In genomic region chr6:43296798-43297507, GRCm38 (mm10) we compare ENCODE assay signal across 10 mouse cellular contexts. TPM values are rescaled to one million over a fixed set of nuclear protein-coding genes. Genes with fewer than 3 reads are reported as not detected.
A peak's percentile ranks its signal among the peaks of the same experiment; 100 is the strongest.
DNase-seq lines count a peak whose midpoint lies in the region; ATAC-seq and TF ChIP-seq lines count a peak whose summit lies in the region.
"Had no signal": no experiment of that assay in that cellular context is flagged by ENCODE, and none has a peak within 500 bp of the region (broad histone marks: within the 10 kb centered on the region; RNA-seq: fewer than 3 reads in every experiment).

No protein-coding gene starts in this region.

- H3K4me3 ChIP-seq in MEL (ENCODE audit: control insufficient read depth in 1 of 2, insufficient read depth in 1 of 2, low read depth in 2 of 2, low read length in 2 of 2), result no peak overlapping the region
- no peak overlapping the region for H3K4me3 ChIP-seq in hindbrain, postnatal 0 days (ENCODE audit: low read length)
- no peak overlapping the region for H3K4me3 ChIP-seq in midbrain, embryonic 14.5 days (replicated peaks; ENCODE audit: low read depth, low read length)

- no peak overlapping the region for H3K27ac ChIP-seq in MEL (ENCODE audit: control insufficient read depth, low read depth, low read length)
- H3K27ac ChIP-seq in hindbrain, postnatal 0 days, result no peak overlapping the region
- H3K27ac ChIP-seq in midbrain, embryonic 14.5 days (replicated peaks; ENCODE audit: low read depth, low read length), result no peak overlapping the region

- 29% methylated on average over 7 of the region's 7 CpGs for WGBS in hindbrain, postnatal 0 days
- whole genome bisulfite sequencing in midbrain, embryonic 14.5 days, result 40% methylated on average over 7 of the region's 7 CpGs

- H3K79me2 ChIP-seq in MEL (ENCODE audit: control insufficient read depth, insufficient read depth, low read length, poor library complexity), result no peaks in the 10 kb centered on the region

- no peaks in the 10 kb centered on the region for H3K36me3 ChIP-seq in MEL (ENCODE audit: control insufficient read depth in 1 of 2, insufficient read depth in 2 of 2, low read length in 2 of 2)
- H3K36me3 ChIP-seq in hindbrain, postnatal 0 days (ENCODE audit: insufficient read depth, low read length), result no peaks in the 10 kb centered on the region
- no peaks in the 10 kb centered on the region for H3K36me3 ChIP-seq in midbrain, embryonic 14.5 days (ENCODE audit: control insufficient read depth, insufficient read depth, low read length)

- DNase-seq in kidney, adult 9 months, result peak; percentile 57
- DNase-seq in kidney, postnatal 10 days, result no peak
- DNase-seq in MEL (ENCODE audit: low read depth, low spot score), result peak; percentile 53
- peak; percentile 36 for DNase-seq in cerebellum, adult 9-11 months
- DNase-seq in hindbrain, postnatal 0 days (ENCODE audit: low spot score), result peak; percentile 83
- DNase-seq in midbrain, embryonic 14.5 days, result peak; percentile 88
- no peak for DNase-seq in spleen, adult 12 weeks (ENCODE audit: low spot score)
- no peak for DNase-seq in thymus, adult 18-20 months

- H3K9me3 ChIP-seq in MEL (replicated peaks; ENCODE audit: insufficient read depth, low read length), result no peaks in the 10 kb centered on the region
- no peaks in the 10 kb centered on the region for H3K9me3 ChIP-seq in hindbrain, postnatal 0 days (ENCODE audit: low read length)
- H3K9me3 ChIP-seq in midbrain, embryonic 14.5 days (ENCODE audit: control insufficient read depth, low read length), result no peaks in the 10 kb centered on the region

- no peaks in the 10 kb centered on the region for H3K27me3 ChIP-seq in MEL (ENCODE audit: control insufficient read depth in 1 of 2, insufficient read depth in 2 of 2, low read length in 2 of 2)
- H3K27me3 ChIP-seq in hindbrain, postnatal 0 days (ENCODE audit: insufficient read depth, low read length), result no peaks in the 10 kb centered on the region
- no peaks in the 10 kb centered on the region for H3K27me3 ChIP-seq in midbrain, embryonic 14.5 days (ENCODE audit: control insufficient read depth, insufficient read depth, low read length)

- TF ChIP-seq POLR2A in MEL (IDR thresholded peaks at IDR 0.05; ENCODE audit: control insufficient read depth in 1 of 2, insufficient read depth in 1 of 2, low read depth in 1 of 2, low read length in 2 of 2, poor library complexity in 1 of 2), result no peak

- peak; percentile 65 for ATAC-seq in hindbrain, postnatal 0 days
- peak; percentile 63 for ATAC-seq in midbrain, embryonic 14.5 days (ENCODE audit: low FRiP score, low TSS enrichment)

- TF ChIP-seq RAD21 in MEL (IDR thresholded peaks at IDR 0.05; ENCODE audit: low read depth, low read length), result peak; percentile 77

- TF ChIP-seq EP300 in MEL (IDR thresholded peaks at IDR 0.05; ENCODE audit: low read depth in 1 of 2, low read length in 2 of 2), result no peak

- no peak overlapping the region for H3K4me2 ChIP-seq in hindbrain, postnatal 0 days (ENCODE audit: low read depth, low read length)
- no peak overlapping the region for H3K4me2 ChIP-seq in midbrain, embryonic 14.5 days (ENCODE audit: low read length)

- H3K9ac ChIP-seq in MEL (ENCODE audit: control insufficient read depth, low read depth, low read length, poor library complexity, severe bottlenecking), result no peak overlapping the region
- H3K9ac ChIP-seq in hindbrain, postnatal 0 days (replicated peaks; ENCODE audit: low read length), result no peak overlapping the region
- H3K9ac ChIP-seq in midbrain, embryonic 14.5 days (replicated peaks; ENCODE audit: low read length), result no peak overlapping the region

- TF ChIP-seq CTCF in MEL (IDR thresholded peaks at IDR 0.05 in 2 of 3, conservative IDR thresholded peaks at IDR 0.05 in 1 of 3; ENCODE audit: control insufficient read depth in 1 of 3, insufficient read depth in 1 of 3, low read depth in 2 of 3, low read length in 3 of 3, poor library complexity in 1 of 3, severe bottlenecking in 1 of 3), result peak in 2 of 3 experiments; percentile 29 to 69; a peak in 4 of 6 replicates
- peak; percentile 77 for TF ChIP-seq CTCF in hindbrain, postnatal 0 days (IDR thresholded peaks at IDR 0.05; ENCODE audit: low read depth)

- 0 out of 4 replicates have a peak, but pooled peaks cover 0 to 3% of the 10 kb centered on the region in 2 experiments for H3K4me1 ChIP-seq in MEL (ENCODE audit: control insufficient read depth in 1 of 2, insufficient read depth in 2 of 2, low read length in 2 of 2)
- no peaks in the 10 kb centered on the region for H3K4me1 ChIP-seq in hindbrain, postnatal 0 days (ENCODE audit: insufficient read depth, low read length)
- H3K4me1 ChIP-seq in midbrain, embryonic 14.5 days (ENCODE audit: control insufficient read depth, insufficient read depth, low read length), result peaks cover 6% of the 10 kb centered on the region; the same call in 1 of the 2 replicates

TF ChIP-seq in MEL, 35 proteins besides CTCF, POLR2A, EP300 and RAD21:
- TF ChIP-seq MYB (IDR thresholded peaks at IDR 0.05; ENCODE audit: low read depth, low read length), result no peak
- peak; percentile 57 for TF ChIP-seq SMC3 (IDR thresholded peaks at IDR 0.05; ENCODE audit: low read depth, low read length)
- TF ChIP-seq ETS1 (IDR thresholded peaks at IDR 0.05; ENCODE audit: low read depth, low read length), result no peak
- TF ChIP-seq ZC3H11A (IDR thresholded peaks at IDR 0.05; ENCODE audit: low read depth, low read length), result peak; percentile 45
- no peak for TF ChIP-seq NELFE (IDR thresholded peaks at IDR 0.05; ENCODE audit: low read depth, low read length)
- no peak for TF ChIP-seq TAL1 (IDR thresholded peaks at IDR 0.05; ENCODE audit: low read length)

RNA-seq across cellular contexts. Expression of gene Nobox, which starts 12.4 kb away (rescaled TPM):
- not detected in 2 replicates for total RNA-seq in MEL (2012; rRNA removed)
- not detected for polyA plus RNA-seq in MEL (2012; ENCODE audit: insufficient read depth in 1 of 2, insufficient read length in 2 of 2, low read depth in 1 of 2, low replicate concordance in 2 of 2, missing spikeins in 1 of 2)
- not detected in 2 replicates for total RNA-seq in hindbrain, postnatal 0 days (2014; rRNA removed)
- polyA plus RNA-seq in hindbrain, postnatal 0 days (2015; fragmentation: Nextera tagmentation; extraction: Ambion mirVana), result not detected in 2 replicates
- polyA plus RNA-seq in midbrain, embryonic 14.5 days (2014; fragmentation: Nextera tagmentation; extraction: Ambion mirVana), result not detected in 2 replicates
- total RNA-seq: left cerebral cortex, adult 8-10 months had no signal
- polyA plus RNA-seq: stomach, embryonic 16.5 days had no signal

RNA-seq across cellular contexts. Expression of gene Arhgef5, which starts 31.6 kb away (rescaled TPM):
- total RNA-seq in MEL (2012; rRNA removed), result not detected in 2 replicates
- polyA plus RNA-seq in MEL (2012; ENCODE audit: insufficient read depth in 1 of 2, insufficient read length in 2 of 2, low read depth in 1 of 2, low replicate concordance in 2 of 2, missing spikeins in 1 of 2), result not detected
- 4.9 and 6.2 TPM in 2 replicates for total RNA-seq in hindbrain, postnatal 0 days (2014; rRNA removed)
- 1.4 and 1.8 TPM in 2 replicates for polyA plus RNA-seq in hindbrain, postnatal 0 days (2015; fragmentation: Nextera tagmentation; extraction: Ambion mirVana)
- polyA plus RNA-seq in midbrain, embryonic 14.5 days (2014; fragmentation: Nextera tagmentation; extraction: Ambion mirVana), result 0.89 and 2.6 TPM in 2 replicates

Comparison
In these comparisons a context has a peak if more than half of its experiments do, and no peak if none do; other contexts are left out.
1. DNase-seq: peak in kidney, adult 9 months (single experiment), MEL (single experiment), cerebellum, adult 9-11 months (single experiment), hindbrain, postnatal 0 days (single experiment) and midbrain, embryonic 14.5 days (single experiment); none in kidney, postnatal 10 days (single experiment), spleen, adult 12 weeks (single experiment) and thymus, adult 18-20 months (0 of 2).